Mouse (Mus musculus): ENCODE data around the gene Grid1. TPM values are rescaled to one million over a fixed set of nuclear protein-coding genes. Genes with fewer than 3 reads are reported as not detected.
A peak's percentile ranks its signal among the peaks of the same experiment; 100 is the strongest.

The Grid1 gene
- polyA plus RNA-seq, 1 experiment, result not detected

DNA sequence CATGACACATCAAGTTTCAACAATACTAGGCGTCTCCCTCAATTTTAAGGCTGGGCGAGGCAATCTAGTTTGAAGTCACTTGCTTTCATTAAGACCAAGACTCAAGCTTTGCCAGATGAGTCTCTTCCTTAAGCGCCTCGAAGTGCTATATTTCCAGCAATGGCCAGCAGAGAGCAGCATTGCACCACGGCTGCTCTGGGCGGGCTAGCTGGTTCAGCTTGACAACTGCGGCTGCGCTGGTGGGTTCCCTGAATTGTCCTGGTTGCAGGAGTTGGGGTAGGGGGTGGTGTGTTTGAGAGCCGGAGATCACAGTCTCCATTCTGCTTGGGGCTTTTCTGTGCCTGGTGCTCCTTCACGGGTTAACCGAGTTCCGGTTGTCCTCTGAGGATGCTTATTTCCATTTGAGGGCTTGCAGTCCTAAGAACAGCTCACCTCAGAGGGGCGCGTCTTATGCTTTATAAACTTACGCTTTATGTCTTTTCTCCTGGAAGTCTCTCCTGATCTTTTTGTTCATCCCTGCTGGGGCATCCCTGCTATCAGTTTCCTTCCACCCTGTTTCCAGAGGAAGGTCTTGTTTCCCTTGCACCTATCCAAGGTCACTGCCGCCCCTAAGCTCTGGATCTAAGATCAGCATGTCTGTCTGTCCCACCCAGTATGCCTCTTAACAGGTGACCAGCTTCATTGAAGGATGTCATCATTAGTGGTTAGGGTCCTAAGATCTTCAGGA lies 9.0 kb upstream of the Grid1 start:
- H3K4me3 ChIP-seq (ENCODE audit: insufficient read depth, low read length), result no peak overlapping the region
- no peaks in the 10 kb centered on the region for H3K4me1 ChIP-seq (ENCODE audit: control insufficient read depth, insufficient read depth, low read length)
- no peak for TF ChIP-seq POLR2A (IDR thresholded peaks at IDR 0.05; ENCODE audit: low read depth, low read length)
- TF ChIP-seq CTCF (IDR thresholded peaks at IDR 0.05; ENCODE audit: borderline replicate concordance, insufficient read depth, low read length), result peak; percentile 91
- no peak overlapping the region for H3K27ac ChIP-seq (ENCODE audit: insufficient read depth, low read length)

GRCm38 (mm10) chr14:34811490-34811808 lies 8.5 kb upstream of the Grid1 start:
- Histone ChIP-seq H3K4me1 (ENCODE audit: control insufficient read depth, insufficient read depth, low read length) (no peaks in the 10 kb centered on the region), H3K27ac (ENCODE audit: insufficient read depth, low read length) (no peak overlapping the region), H3K4me3 (ENCODE audit: insufficient read depth, low read length) (no peak overlapping the region)
- TF ChIP-seq POLR2A (IDR thresholded peaks at IDR 0.05; ENCODE audit: low read depth, low read length) (no peak), CTCF (IDR thresholded peaks at IDR 0.05; ENCODE audit: borderline replicate concordance, insufficient read depth, low read length) (no peak)

GRCm38 (mm10) chr14:34816301-34816700 lies 3.6 kb upstream of the Grid1 start:
- TF ChIP-seq CTCF (IDR thresholded peaks at IDR 0.05; ENCODE audit: borderline replicate concordance, insufficient read depth, low read length) (no peak), POLR2A (IDR thresholded peaks at IDR 0.05; ENCODE audit: low read depth, low read length) (no peak)
- Histone ChIP-seq H3K4me3 (ENCODE audit: insufficient read depth, low read length) (no peak overlapping the region), H3K4me1 (ENCODE audit: control insufficient read depth, insufficient read depth, low read length) (no peaks in the 10 kb centered on the region), H3K27ac (ENCODE audit: insufficient read depth, low read length) (no peak overlapping the region)

GRCm38 (mm10) chr14:34818387-34818980 lies 1.4 kb upstream of the Grid1 start:
- Histone ChIP-seq H3K27ac (ENCODE audit: insufficient read depth, low read length) (no peak overlapping the region), H3K4me3 (ENCODE audit: insufficient read depth, low read length) (no peak overlapping the region), H3K4me1 (ENCODE audit: control insufficient read depth, insufficient read depth, low read length) (no peaks in the 10 kb centered on the region)
- TF ChIP-seq CTCF (IDR thresholded peaks at IDR 0.05; ENCODE audit: borderline replicate concordance, insufficient read depth, low read length) (no peak), POLR2A (IDR thresholded peaks at IDR 0.05; ENCODE audit: low read depth, low read length) (no peak)

GRCm38 (mm10) chr14:34819121-34819918 lies 588 bp upstream of the Grid1 start:
- Histone ChIP-seq H3K27ac (ENCODE audit: insufficient read depth, low read length) (no peak overlapping the region), H3K4me1 (ENCODE audit: control insufficient read depth, insufficient read depth, low read length) (no peaks in the 10 kb centered on the region), H3K4me3 (ENCODE audit: insufficient read depth, low read length) (peak overlapping the region; percentile 13; the same call in 1 of the 2 replicates)
- TF ChIP-seq POLR2A (IDR thresholded peaks at IDR 0.05; ENCODE audit: low read depth, low read length), result no peak
- TF ChIP-seq CTCF (IDR thresholded peaks at IDR 0.05; ENCODE audit: borderline replicate concordance, insufficient read depth, low read length), result no peak

DNA sequence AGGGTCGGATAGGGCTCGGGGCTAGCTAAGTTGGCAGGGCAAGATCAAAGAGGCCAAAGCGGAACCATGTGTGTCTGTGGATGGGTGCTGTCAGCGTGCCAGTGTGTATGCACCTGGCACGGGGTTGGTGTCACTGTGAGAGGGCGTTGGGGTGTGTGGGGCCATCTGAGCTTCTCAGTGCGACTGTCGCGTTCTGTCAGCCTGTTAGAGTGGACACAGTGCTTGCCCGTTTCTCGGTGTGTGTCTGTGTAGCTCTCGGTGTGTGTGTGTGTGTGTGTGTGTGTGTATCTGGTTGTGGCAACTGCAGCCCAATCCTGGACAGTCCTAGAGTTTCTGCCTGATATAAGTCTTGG lies 721 bp downstream of the Grid1 start:
- TF ChIP-seq CTCF (IDR thresholded peaks at IDR 0.05; ENCODE audit: borderline replicate concordance, insufficient read depth, low read length), result no peak
- no peak for TF ChIP-seq POLR2A (IDR thresholded peaks at IDR 0.05; ENCODE audit: low read depth, low read length)
- no peak overlapping the region for H3K27ac ChIP-seq (ENCODE audit: insufficient read depth, low read length)
- H3K4me1 ChIP-seq (ENCODE audit: control insufficient read depth, insufficient read depth, low read length), result no peaks in the 10 kb centered on the region
- H3K4me3 ChIP-seq (ENCODE audit: insufficient read depth, low read length), result no peak overlapping the region

- Histone ChIP-seq H3K4me1 (ENCODE audit: control insufficient read depth, insufficient read depth, low read length) (no peaks in the 10 kb centered on the region), H3K4me3 (ENCODE audit: insufficient read depth, low read length) (no peak overlapping the region), H3K27ac (ENCODE audit: insufficient read depth, low read length) (no peak overlapping the region)
- TF ChIP-seq POLR2A (IDR thresholded peaks at IDR 0.05; ENCODE audit: low read depth, low read length) (no peak), CTCF (IDR thresholded peaks at IDR 0.05; ENCODE audit: borderline replicate concordance, insufficient read depth, low read length) (no peak)
Observed at GRCm38 (mm10) chr14:34821131-34821790, 1.4 kb downstream of the Grid1 start.

- TF ChIP-seq CTCF (IDR thresholded peaks at IDR 0.05; ENCODE audit: borderline replicate concordance, insufficient read depth, low read length), result peak; percentile 53; the same call in 1 of the 2 replicates
- TF ChIP-seq POLR2A (IDR thresholded peaks at IDR 0.05; ENCODE audit: low read depth, low read length), result no peak
- Histone ChIP-seq H3K4me1 (ENCODE audit: control insufficient read depth, insufficient read depth, low read length) (no peaks in the 10 kb centered on the region), H3K27ac (ENCODE audit: insufficient read depth, low read length) (no peak overlapping the region), H3K4me3 (ENCODE audit: insufficient read depth, low read length) (no peak overlapping the region)
Observed at GRCm38 (mm10) chr14:34823136-34823535, 3.2 kb downstream of the Grid1 start.

DNA sequence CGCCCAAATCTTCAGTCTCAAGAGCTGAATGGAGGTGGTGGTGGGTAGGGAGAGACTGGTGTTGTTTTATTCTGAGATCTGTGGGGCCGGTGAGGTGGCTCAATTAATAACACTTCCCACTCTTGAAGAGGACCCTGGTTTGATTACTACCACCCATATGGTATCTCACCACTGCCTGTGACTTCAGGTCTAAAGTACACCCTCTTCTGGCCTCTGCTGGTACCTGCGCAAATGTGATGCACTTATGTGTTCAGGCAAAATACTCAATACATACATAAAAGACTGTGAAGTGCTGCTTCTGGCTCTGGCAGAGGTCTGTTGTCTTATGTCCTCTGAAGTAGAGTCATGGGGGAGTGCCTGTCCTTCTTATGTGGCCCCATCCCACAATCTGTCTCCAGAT lies 4.3 kb downstream of the Grid1 start:
- Histone ChIP-seq H3K27ac (ENCODE audit: insufficient read depth, low read length) (no peak overlapping the region), H3K4me1 (ENCODE audit: control insufficient read depth, insufficient read depth, low read length) (no peaks in the 10 kb centered on the region), H3K4me3 (ENCODE audit: insufficient read depth, low read length) (no peak overlapping the region)
- no peak for TF ChIP-seq CTCF (IDR thresholded peaks at IDR 0.05; ENCODE audit: borderline replicate concordance, insufficient read depth, low read length)
- TF ChIP-seq POLR2A (IDR thresholded peaks at IDR 0.05; ENCODE audit: low read depth, low read length), result no peak

All from embryonic fibroblast, embryonic 13.5 days (primary cell).